Mouse (Mus musculus): ENCODE measurements around the gene 1700023F06Rik. TPM values are rescaled to one million over a fixed set of nuclear protein-coding genes. Genes with fewer than 3 reads are reported as not detected.

The 1700023F06Rik gene
- total RNA-seq, 2 experiments from 2014 or later: 1.4 TPM

- DNase-seq (ENCODE audit: low spot score in 2 of 2): no peak
These were observed 38.7 kb downstream of the 1700023F06Rik start for GRCm38 (mm10) chr11:103169664-103170063.

DNA sequence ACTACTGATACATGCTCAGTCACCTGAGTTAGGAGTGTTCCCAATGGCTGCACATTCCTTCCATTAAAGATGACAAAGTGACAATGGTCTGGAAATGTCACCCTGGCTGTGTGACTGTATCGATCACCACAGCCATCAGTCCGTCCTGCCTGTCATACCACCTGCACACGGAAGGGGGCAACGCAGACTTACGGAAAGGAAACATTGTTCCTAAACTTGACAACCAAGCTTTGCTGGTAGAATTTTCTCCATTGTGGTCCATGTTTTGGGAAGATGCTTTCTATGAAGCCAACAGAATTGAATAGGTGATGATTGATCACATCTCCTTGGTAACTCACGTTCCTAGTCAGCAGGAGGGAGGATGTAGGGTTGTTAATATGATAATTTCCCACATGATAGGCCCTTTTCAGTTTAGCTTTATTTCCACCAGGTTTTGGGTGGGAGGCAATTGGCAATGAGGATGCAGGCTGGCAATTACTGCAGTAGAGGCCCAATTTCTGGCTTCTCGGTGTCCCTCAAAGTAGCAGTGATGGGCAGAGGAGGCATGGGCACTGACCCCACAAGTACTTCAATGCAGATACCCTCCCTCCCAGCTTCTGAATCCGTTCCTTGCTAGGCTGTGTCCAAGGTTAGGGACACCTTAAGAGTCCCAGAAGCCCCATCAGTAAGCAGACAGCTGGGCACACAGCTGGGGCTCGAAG is 39.5 kb downstream of the 1700023F06Rik start:
- DNase-seq (ENCODE audit: low spot score in 2 of 2): peak; percentile 74 to 88

- DNase-seq (ENCODE audit: low spot score in 2 of 2): no peak
These were observed 44.0 kb downstream of the 1700023F06Rik start for GRCm38 (mm10) chr11:103164391-103164790.

GRCm38 (mm10) chr11:103162132-103162531 is 46.2 kb downstream of the 1700023F06Rik start:
- no peak for DNase-seq (ENCODE audit: low spot score in 2 of 2)

DNA sequence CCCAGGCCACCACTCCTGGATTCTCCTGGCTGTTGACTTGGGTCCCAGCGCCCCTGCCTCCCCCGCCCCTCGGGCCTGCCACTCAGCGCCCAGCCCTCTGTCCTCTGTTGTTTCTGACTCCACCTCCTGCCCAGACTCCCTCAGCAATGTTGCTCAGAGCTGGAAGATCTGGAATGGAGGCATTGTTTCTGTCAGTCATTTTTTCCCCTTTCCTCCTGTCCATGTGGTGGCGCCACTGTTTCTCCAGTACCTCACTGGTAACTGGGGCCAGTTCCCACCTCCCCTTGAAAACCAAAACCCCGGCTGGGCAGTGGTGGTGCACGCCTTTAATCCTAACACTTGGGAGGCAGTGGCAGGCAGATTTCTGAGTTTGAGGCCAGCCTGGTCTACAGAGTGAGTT is 46.9 kb downstream of the 1700023F06Rik start:
- no peak for DNase-seq (ENCODE audit: low spot score in 2 of 2)

DNA sequence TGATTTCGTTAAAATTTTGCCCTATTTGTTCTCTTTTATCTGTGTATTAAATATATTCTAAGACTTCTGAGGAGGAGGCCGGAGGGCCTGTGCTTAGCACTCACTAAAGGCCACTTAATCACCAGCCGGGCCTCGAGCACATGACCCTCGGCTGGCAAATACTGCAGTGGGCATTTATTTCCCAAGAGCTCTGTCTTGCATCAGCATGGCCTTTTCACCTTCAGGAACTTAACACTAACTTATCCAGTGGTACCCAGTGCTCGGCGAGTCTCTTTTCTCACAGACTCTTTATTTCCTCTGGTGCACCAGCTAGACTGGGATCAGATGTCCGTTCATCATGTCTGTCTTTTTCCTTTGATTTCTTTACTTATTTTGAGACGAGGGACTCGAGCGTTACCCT is 47.6 kb downstream of the 1700023F06Rik start:
- DNase-seq (ENCODE audit: low spot score in 2 of 2): no peak

DNA sequence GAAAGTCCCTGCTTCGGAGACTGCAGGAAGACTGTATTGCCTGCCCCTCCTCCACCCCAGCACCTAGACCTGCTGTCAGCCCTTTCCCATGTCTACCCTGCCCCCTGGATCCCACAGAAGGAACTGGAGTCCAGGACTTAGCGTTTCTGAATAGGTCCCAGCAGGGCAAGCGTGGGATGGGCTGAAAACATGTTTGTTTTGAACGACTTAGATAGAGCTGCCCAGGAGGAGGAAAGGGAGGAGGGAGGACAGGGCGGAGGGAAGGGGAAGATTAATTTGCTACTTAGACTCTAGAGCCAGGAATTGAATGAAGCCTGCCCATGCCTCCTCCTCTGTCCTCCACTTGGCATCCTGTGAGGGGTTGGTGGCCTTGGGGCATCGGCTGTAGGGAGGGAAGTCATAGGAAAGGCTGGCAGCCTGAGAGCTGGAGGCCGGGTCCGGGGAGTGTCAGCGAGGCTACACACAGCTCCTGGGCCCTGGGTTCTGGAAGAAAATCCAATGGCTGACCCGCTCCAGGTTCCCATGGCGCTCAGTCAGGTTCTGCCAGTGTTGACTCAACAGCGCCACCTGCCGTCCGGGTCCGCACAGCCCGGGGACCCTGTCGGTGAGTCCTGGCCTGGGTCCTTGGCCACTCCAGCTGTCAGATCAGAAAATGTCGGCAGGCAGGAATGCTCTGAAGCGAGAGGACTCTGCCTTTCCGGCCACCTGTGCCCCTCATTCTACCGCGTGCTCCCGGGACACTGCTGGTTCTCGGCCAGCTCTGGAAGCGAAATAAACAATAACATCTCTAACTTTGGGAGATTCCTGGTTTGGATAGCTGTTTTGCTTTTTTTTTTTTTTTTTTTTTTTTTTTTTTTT is 49.5 kb downstream of the 1700023F06Rik start:
- peak; percentile 93 to 96 for DNase-seq (ENCODE audit: low spot score in 2 of 2)

DNA sequence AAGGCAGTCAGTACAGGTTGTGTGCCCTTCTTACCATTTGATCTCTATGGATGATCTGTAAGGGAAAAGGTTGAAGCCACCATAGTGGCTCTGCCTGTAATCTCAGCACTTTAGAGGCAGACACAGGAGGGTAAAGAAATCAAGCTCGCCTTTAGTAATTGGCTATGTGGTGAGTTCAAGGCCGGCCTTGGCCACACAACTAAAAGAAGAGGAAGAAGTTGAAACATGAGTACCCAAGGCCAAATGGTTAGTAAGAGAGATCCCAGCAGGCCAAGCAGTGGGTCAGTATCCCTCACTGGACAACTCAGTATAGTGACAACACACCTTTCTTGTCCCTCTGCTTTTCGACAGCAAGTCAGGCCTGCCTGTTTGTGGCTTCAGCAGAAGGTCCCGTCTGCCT is 58.6 kb downstream of the 1700023F06Rik start:
- DNase-seq (ENCODE audit: low spot score in 2 of 2): no peak

Other genes with a start within 250 kb of the 1700023F06Rik start
- 100 to 1,000 TPM; 112 to 113 TPM for gene Nmt1, start 180.4 kb downstream of the 1700023F06Rik start, total RNA-seq (2021)
- gene Dcakd, start 180.2 kb downstream of the 1700023F06Rik start, total RNA-seq (2021): 100 to 1,000 TPM; 113 to 128 TPM
- 10 to 100 TPM in 1 of 2 experiments, 1 to 10 TPM in 1; 9.7 to 10.3 TPM for gene Plcd3, start 106.9 kb downstream of the 1700023F06Rik start, total RNA-seq (2021)
- gene Acbd4, start 106.9 kb downstream of the 1700023F06Rik start, total RNA-seq (2021): 10 to 100 TPM; 71.0 to 80.3 TPM
- gene Hexim1, start 92.3 kb downstream of the 1700023F06Rik start, total RNA-seq (2021): 10 to 100 TPM; 50.8 to 53.8 TPM
- 10 to 100 TPM; 11.2 to 16.1 TPM for gene Hexim2, start 76.1 kb downstream of the 1700023F06Rik start, total RNA-seq (2021)
- 100 to 1,000 TPM; 120 to 128 TPM for gene Fmnl1, start 37.5 kb downstream of the 1700023F06Rik start, total RNA-seq (2021)
- 1 to 10 TPM in 1 of 2 experiments, under 1 TPM in 1; 0.69 to 1.4 TPM for gene Spata32, start 9.9 kb upstream of the 1700023F06Rik start, total RNA-seq (2021)
- gene Map3k14, start 58.9 kb upstream of the 1700023F06Rik start, total RNA-seq (2021): 1 to 10 TPM; 2.4 to 3.0 TPM
- gene Arhgap27, start 155.1 kb upstream of the 1700023F06Rik start, total RNA-seq (2021): 10 to 100 TPM in 1 of 2 experiments, 1 to 10 TPM in 1; 9.8 to 10.1 TPM
- 10 to 100 TPM; 17.0 to 17.7 TPM for gene Plekhm1, start 204.1 kb upstream of the 1700023F06Rik start, total RNA-seq (2021)

All from layer of hippocampus, postnatal 14 days (tissue).